Mouse (Mus musculus): ENCODE measurements around the gene Chpt1.
"Not testable (repeated sequence)": the region's sequence is repeated elsewhere in the genome, so short reads cannot be mapped to it uniquely, and the experiment has no call there.

Gene Chpt1

DNA sequence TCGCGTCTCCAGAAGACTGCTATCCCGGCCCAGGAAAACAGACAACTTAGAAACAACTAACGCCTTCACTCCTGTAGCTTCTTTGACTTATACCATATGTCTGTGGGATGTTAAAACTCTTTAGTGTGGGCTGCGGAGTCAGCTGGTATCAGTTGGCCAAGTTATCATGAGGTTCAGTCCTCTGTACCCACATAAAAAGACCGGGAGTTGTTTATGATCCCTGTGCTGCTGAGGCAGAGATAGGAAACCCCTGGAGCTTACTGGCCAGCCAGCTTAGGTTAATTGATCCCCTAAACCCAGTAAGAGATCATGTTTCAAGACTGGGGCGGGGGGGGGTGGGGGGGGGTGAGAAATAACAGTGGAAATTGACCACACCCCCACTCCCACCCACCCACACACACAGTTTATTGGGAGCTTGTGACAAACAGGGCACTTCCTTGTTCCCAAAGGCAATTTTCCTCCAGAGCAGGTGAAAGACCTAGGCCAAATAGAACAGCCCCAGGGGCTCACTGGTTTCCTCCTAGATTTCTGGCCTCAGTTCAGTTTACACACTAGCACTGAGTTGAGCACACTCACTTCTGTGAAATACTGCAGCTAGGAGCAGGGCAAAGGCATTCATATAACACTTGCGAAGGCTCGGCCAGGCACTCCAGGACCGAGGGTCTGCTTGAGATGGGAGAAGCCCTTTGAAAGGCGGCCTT, 6.9 kb downstream of the Chpt1 start:
- intact Hi-C loops (cut with DNase I): no loop called here

DNA sequence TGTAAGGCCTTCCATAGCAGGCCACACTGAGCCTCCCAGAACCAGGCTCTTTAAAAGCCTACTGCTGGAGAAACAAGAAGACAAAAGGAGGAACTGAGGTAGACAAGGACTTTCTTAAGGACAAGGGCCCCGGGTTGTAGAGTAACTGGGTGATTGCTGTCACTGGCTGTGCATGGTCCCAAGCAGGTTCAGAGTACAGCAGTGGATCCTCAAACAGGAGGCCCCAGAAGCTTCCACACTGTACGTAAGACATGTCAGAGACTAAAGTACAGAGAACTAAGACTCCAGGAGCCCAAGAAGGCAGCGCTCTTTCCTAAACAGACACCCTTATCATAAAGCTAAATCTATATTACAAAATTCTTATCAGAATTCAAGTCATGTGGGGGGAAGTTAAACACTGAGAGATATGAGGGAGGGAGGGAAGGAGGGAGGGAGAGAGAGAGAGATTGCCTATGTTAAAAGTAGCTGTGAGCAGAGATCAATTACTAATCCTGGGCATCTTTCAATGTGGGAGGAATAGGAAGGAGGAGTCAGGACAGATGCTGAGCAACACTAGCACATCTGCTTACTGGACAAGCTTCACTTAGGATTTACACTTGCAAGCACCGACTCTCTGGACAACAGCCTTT, 8.8 kb downstream of the Chpt1 start:
- intact Hi-C loops (cut with DNase I): no loop called here

DNA sequence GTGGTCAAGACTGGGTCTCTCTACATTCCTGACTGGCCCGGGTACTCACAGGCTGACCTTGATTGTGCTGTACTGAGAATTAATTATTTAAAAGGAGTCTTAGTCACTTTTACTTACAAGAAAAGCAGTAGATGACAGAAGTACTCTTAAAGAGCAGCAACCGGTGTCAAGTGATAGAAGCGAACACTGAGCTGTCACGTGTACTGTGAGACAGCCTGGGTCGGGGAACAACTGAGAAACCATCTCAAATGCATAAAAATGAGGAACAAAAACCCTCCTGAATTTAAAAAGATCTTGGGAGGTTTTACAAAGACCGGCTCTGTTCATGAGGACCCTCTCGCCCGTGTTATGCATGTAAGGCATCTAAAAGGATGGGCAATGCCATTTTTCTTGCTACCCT, 11.2 kb downstream of the Chpt1 start:
- intact Hi-C loops (cut with DNase I): no loop called here

- intact Hi-C loops (cut with DNase I): no loop called here
These were observed 12.2 kb downstream of the Chpt1 start for GRCm38 (mm10) chr10:88491632-88492031.

GRCm38 (mm10) chr10:88488629-88489028, 15.2 kb downstream of the Chpt1 start:
- intact Hi-C loops (cut with DNase I): no loop called here

- intact Hi-C loops (cut with DNase I): not testable (repeated sequence)
These were observed 21.0 kb downstream of the Chpt1 start for GRCm38 (mm10) chr10:88482866-88483265.

DNA sequence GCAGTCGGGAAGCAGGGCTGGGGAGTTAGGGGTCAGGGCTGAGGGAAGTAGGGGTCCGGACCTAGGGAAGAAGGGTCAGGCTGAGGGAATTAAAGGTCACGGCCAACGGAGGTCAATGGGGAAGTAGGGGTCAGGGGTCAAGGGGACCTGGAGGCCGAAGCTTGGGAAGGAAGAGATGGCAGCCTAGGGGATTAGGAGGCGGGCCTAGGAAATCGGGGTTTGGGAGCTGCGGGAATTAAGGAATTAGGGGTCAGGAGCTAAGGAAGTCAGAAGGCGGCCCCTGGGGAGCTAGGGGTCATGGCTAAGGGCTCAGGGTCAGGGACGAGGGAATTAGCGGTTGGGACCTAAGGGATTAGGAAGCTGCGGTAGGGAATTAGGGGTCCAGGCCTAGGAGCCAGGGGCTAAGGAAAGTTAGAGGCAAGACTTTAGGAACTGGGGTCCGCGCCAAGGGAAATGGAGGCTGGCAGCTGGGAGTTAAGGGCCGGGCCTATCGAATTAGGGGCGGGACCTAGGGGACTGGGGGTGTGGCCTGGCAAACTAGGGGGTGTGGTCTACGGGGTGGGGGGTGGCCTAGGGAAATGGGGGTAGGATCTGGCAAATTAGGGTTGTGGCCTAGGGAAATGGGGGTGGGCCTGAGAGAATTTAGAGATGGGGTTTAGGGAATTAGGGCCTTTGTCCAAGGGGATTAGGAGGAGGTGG, 43.6 kb downstream of the Chpt1 start:
- intact Hi-C loops (cut with DNase I): no loop called here

DNA sequence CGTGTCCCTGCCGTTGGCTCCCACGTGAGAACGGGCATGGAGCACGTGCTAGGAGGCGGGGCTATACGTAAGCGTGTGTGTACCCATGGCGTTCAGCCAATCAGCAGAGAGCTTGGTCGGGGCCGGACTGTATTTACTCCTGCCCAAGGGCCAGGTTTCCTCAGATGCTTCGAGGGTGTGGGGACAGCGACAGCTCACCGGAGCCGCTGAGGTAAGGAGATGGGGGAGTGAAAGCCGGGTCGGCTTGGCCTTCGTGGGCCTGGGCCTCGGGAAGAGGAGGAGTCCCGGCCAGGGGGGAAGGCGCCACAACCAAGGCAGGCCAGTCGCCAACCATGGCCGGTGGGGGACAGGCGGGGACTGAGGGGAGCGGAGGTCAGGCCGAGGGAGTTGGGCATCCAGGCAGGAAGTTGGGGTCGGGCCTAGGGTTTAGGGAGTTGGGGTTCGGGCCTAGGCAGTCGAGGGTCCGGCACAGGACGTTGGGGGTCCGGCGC, 44.3 kb downstream of the Chpt1 start, which contains the start of gene Sycp3:
Gene Sycp3, plus strand, starts transcription at position 68 of the 491 bp plus-strand sequence.
- intact Hi-C loops (cut with DNase I): no loop called here

GRCm38 (mm10) chr10:88457816-88458215, 46.1 kb downstream of the Chpt1 start:
- intact Hi-C loops (cut with DNase I): no loop called here

DNA sequence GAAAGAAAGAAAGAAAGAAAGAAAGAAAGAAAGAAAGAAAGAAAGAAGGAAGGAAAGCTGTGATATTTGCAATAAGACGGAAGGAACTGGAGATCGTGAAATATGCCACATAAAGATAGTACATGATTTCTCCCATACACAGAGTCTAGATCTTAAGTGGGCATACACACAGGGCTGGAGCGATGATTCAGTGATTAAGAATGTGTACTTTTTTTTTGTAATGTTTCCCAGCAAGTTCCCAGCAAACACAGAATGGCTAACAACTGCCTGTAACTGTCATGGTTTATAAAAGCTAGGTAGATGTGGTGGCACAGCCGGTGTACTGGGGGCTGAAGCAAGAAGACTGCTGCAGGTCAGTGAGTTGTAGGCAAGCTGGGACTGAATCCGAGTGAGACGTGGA, 51.9 kb downstream of the Chpt1 start:
- intact Hi-C loops (cut with DNase I): no loop called here

GRCm38 (mm10) chr10:88451221-88451620, 52.7 kb downstream of the Chpt1 start:
- intact Hi-C loops (cut with DNase I): no loop called here

GRCm38 (mm10) chr10:88441224-88441623, 62.6 kb downstream of the Chpt1 start:
- intact Hi-C loops (cut with DNase I): loop anchor here (10.0 kb wide), 1 partner anchor 224 kb away; no protein-coding TSS in a partner anchor

GRCm38 (mm10) chr10:88427998-88428397, 75.9 kb downstream of the Chpt1 start:
- intact Hi-C loops (cut with DNase I): loop anchor here (2.0 kb wide), 1 partner anchor 53 kb away; no protein-coding TSS in a partner anchor

DNA sequence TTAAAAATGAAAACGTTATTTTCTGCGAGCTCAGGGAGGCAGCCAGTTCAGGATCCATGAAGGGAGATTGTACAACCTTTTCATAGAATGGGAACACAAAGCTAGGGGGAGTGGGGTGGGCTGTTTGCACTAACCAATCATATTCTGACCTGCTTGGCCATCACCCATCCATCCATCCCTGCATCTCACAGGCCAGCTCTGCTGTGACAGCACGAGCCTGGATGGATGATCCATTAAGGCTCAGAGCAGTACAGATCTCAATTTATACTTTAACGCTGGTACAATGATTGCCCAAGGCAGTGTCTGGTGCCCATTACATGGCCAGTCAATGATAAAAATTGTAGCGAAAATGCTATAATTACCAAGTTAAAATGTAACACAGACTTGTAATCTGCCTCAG, 77.0 kb downstream of the Chpt1 start:
- intact Hi-C loops (cut with DNase I): loop anchor here (2.0 kb wide), 1 partner anchor 52 kb away; no protein-coding TSS in a partner anchor

DNA sequence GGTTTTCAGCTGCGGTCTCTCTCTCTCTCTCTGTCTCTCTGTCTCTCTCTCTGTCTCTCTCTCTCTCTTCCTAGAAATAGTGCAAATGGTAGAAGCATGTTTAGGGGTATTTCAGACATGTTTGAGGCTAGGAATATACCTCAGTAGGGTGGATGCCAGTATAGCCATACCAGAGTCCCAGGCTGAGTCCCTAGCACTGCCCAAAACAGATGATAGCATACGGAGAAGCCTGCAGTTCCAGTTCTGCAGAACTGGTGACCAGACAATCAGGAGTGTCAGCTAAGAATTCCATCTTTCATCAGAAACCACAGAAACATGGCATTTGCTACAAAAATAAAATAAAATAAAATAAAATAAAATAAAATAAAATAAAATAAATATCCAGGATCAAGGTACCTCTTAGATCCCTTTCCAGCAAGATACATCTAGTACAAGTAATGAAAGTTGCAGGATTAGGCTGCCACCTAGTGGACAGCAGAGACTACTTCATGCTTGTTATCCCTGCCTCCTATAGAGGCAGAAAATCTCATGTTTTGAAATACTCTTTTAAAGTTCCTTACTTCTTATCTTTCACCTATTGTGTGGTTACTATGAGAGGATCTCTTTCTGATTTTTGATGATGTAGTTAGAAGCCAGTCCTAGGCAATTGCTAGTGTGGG, 77.6 kb downstream of the Chpt1 start:
- intact Hi-C loops (cut with DNase I): loop anchor here (2.0 kb wide), 1 partner anchor 51 kb away; no protein-coding TSS in a partner anchor

DNA sequence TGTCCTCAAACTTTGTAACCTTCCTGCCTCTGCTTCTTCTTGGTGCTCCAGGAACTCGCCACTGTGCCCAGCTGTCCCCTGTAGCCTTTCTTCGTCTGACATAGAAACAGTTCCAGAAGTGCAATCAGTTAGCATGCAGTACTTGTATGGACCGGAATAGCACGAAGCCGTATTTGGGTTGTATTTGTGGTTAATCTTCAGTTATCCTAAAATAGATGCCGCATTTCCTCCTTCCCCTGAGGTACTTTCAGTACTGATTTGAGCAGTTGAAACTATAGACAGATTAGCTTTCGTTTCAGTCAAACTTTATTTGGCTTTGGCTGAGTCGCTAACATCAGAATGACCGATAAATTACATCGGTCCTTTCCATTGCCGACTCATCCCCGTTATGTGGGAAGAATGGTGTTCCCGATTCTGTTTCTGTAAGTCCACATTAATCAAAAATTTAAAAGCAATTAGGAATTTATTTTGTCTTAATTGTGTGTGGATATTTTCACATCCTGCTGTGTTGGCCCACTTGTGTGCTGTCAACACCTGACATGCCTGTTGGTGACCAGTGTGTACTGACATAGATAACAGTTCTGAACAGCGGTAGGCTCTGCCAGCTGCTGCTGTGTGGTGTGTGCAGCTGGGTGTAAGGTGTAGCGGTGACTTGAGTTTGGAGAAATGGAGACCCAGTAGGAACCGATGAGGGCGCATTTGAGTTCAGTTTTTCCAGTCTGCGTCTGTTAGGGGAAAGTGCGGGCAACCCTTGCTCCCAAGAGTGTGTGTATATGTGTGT, 83.0 kb downstream of the Chpt1 start:
- intact Hi-C loops (cut with DNase I): no loop called here

- intact Hi-C loops (cut with DNase I): no loop called here
These were observed 83.7 kb downstream of the Chpt1 start for GRCm38 (mm10) chr10:88420141-88420541.

- intact Hi-C loops (cut with DNase I): no loop called here
These were observed 86.2 kb downstream of the Chpt1 start for GRCm38 (mm10) chr10:88417686-88418085.

DNA sequence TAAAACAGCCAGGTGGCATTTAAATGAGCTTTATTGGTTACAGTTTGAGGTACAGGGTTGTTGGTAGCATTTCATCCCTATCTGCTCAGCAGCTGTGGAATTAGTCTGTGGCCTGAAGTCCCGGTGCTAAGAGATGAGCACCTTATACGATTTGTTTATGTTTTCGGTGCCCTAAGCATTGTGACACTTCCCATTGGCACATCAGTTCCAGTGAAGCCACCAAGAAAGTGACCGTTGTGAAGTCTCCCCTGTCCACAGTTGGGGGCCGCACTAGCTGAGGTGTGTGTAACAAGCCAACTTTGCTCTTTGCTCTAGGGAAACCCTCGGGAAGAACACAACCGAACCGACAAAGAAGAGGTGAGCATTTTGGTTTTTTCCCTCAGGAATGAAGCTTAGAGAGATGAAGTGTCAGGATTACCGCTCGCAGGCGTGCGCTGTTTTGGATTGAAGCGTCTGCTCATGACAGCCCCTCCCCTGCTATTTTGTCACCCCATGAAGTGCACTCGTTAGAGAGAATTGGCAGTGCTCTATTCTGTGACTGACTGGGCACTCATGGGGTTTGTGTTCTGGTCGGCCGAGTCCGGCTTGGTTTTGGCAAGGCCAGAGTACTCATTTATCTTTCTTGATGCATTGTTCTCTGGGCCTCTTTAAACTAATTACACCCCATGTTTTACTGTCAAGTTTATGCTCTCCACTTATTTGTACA, 91.4 kb downstream of the Chpt1 start:
- intact Hi-C loops (cut with DNase I): no loop called here

DNA sequence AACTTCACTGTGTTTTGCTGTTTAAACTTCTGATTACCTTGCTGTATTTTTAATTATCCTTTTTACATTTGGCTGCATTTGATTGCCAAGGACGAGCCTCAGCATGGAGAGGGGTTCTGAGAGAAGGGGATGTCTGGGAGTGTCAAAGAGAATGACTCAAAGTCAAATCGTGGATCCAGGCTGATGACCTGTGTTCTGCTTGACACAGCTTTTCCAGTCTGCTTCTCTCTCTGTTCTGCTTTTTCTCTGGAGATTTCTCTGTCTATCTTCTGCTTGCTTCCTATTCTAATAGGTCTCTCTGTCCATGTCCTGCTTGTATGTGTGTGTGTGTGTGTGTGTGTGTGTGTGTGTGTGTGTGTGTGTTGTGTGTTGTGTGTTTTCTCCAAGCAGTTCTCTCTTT, 94.1 kb downstream of the Chpt1 start:
- intact Hi-C loops (cut with DNase I): no loop called here

All from adrenal gland (tissue).